In the genomic region with DNA sequence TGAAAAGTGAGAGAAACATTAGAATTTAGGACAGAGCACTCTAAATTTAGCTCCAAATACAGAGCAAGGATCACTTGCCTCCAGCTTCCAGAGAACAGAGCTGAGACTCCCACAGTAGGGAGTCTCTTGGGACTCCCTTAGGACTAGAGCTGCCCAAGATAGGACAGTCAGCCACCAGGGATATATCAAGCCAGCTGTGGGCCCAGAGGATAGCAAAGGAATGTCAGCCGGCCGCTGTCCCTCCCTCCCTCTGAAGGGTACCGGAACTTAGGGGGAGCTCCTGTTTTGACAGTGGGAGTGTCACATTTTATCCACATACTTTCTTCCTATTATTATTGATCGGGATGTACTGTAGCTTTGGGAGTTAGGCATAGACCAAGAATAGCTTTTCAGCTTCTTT, we compare ENCODE assay signal across 10 mouse cellular contexts.
"Had no signal": no experiment of that assay in that cellular context is flagged by ENCODE, and none has a peak within 500 bp of the region (broad histone marks: within the 10 kb centered on the region; RNA-seq: fewer than 3 reads in every experiment).

No protein-coding gene starts in this region.

- H3K9ac ChIP-seq: liver, embryonic 15.5 days; midbrain, embryonic 13.5 days had no signal

- H3K36me3 ChIP-seq: limb, embryonic 10.5 days; liver, embryonic 15.5 days; midbrain, embryonic 13.5 days had no signal

- DNase-seq: lung, adult 2 months; lung, postnatal 36 days; right cerebral cortex, postnatal 14 days; thymus, postnatal 36 days had no signal

- H3K4me3 ChIP-seq: left cerebral cortex, adult 2 months; limb, embryonic 10.5 days; liver, embryonic 15.5 days; midbrain, embryonic 13.5 days had no signal

- H3K27me3 ChIP-seq: liver, embryonic 15.5 days; midbrain, embryonic 13.5 days had no signal

- H3K4me1 ChIP-seq: limb, embryonic 10.5 days; liver, embryonic 15.5 days; midbrain, embryonic 13.5 days had no signal

- H3K9me3 ChIP-seq: limb, embryonic 10.5 days; midbrain, embryonic 13.5 days had no signal

- ATAC-seq: lung, postnatal 0 days; midbrain, embryonic 13.5 days had no signal

- H3K27ac ChIP-seq: left cerebral cortex, adult 2 months; limb, embryonic 10.5 days; liver, embryonic 15.5 days; midbrain, embryonic 13.5 days had no signal

- H3K4me2 ChIP-seq: liver, embryonic 11.5 days; liver, embryonic 15.5 days; midbrain, embryonic 13.5 days had no signal
